Mouse (Mus musculus) frontal cortex, adult 2 months (tissue): ENCODE data around the gene Naa60. TPM values are rescaled to one million over a fixed set of nuclear protein-coding genes. Genes with fewer than 3 reads are reported as not detected.

Experiments
- DNase-seq, 2 experiments: peaks; one replicate each; pipeline ENCODE4 v3.0.0; 2022; ENCODE audit warnings: low spot score in 1 of 2; ENCODE audit errors: extremely low spot score in 1 of 2
- polyA plus RNA-seq: library from polyadenylated mRNA; depleted of rRNA; stranded (reverse); fragments of >200 nt; gene quantifications from 2 replicates; pipeline ENCODE4 v1.2.3, GENCODE M21; 2012

Gene Naa60
- polyA plus RNA-seq, 1 experiment = 114 TPM

DNA sequence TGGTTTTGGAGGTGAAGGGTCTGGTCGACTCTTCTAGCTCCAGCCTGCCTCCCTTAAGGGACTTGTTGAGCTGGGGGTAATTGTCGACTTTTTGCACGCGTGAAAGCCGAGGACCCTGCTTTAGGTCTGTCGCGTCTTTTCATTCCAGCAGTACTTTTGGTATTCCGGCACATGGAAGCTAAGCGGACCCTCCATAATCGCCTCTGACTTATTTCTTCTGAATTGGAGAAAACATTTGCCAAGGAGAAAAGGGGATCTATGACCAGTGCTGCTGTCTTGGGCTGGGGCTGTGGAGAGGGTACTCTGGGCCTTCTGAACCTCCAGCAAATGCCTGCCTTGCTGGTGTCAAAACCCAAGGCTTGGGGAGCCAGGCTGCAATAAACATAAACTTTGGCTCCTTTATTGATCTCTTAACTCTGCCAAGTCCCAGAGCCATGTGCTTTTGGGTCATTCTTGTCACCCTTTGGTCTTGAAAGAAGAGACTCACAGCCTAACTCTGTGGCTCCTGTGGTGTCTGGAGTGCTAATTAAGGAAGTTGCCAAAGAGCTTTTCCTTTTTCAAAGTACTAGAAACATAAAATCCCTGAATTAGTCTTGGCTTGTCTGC lies 13.0 kb downstream of the Naa60 start:
- peak in 1 of 2 experiments; percentile 25 for DNase-seq

DNA sequence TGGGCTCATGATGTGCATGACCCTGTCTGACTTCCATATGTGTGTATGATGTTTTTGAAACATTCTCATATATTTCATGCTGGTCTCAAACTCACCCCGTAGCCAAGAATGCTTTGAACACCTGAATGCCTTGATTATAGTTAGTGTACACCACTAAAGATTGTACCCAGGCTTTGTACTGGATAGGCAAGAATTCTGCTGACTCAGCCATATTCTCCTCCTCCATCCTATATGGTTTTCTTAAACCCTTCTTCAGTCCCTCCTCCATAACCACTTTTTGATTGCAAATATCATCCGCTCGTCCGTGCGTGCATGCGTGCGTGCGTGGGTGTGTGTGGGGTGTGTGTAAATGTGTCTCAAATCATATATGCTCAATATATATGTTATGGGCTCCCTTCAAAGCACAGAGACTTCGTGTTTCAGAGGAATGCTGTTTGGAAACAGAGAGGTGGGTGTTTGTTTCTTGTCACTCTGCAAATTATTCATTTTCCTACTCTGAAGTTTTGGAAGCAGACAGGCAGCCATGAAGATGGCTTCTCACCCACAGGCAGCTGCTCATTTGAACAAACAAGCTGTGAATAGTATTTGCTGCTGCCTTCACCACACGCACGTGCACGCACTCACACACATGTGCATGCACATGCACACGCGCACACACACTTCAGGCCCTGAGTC lies 19.6 kb downstream of the Naa60 start:
- DNase-seq = peak in 1 of 2 experiments; percentile 39

DNA sequence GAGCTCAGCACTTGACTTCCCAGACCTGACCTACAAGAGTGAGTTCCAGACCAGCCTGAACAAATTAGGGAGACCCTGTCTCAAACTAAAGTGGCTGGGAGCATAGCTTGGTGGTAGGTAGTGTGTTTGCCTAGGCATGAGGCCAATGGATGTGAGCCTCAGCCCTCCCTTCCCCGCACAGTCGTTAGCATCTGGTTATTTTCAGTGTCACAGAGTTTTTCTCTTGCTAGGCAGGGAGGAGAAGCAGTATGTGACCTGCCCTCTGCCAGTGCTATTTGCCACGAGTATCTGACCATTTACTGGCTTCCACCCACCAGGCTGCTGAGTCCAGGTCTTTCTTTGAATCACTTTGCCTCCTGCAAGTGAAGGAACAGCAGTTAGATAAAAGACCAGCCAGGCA lies 21.6 kb downstream of the Naa60 start:
- no peak for DNase-seq

DNA sequence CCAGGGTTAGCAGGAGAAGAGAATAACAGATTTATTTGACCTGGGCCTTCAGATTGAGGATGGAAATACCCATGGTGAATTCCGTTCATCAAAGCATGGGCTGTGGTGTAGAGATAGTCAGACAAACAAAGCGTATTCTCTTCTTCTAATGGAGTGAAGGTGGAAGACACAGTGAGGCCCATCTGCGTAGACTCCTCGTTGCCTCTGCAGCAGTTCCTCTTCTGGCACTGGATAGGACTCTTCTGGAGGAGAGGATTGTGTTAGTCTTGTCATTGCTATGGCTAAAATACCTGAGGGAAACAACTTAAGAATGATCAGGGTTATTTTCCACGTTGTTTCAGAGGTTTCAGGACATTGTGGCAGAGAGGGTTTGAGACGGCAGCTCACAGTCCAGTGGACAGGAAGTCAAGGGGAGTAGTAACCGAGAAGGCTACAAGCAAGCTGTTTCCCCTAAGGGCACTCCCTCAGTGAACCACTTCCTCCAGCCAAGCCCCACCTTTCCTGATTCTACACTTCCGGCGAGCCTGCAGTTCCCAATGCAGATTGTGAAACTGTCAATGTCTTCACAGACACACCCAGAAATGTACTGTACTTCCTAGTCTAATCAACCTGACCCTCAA lies 23.1 kb downstream of the Naa60 start:
- DNase-seq = no peak

DNA sequence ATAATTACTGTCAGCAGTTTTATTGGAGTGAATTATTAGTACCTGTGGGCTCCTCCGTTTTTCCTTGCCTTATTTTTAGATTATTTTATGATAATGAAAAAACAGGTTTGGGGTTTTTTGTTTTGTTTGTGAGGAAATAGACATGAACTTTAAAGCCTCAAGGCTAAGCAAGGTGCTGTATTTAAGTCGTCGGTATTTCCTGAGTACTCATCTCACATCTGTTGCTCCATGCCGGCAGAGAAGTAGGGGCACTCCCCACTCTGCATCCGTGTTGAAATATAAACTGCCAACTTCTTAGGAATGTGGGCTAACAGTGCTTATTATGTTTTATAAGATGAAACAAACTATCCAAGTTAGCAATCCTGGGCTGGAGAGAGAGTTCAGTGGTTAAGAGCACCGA lies 23.9 kb downstream of the Naa60 start:
- DNase-seq = no peak

DNA sequence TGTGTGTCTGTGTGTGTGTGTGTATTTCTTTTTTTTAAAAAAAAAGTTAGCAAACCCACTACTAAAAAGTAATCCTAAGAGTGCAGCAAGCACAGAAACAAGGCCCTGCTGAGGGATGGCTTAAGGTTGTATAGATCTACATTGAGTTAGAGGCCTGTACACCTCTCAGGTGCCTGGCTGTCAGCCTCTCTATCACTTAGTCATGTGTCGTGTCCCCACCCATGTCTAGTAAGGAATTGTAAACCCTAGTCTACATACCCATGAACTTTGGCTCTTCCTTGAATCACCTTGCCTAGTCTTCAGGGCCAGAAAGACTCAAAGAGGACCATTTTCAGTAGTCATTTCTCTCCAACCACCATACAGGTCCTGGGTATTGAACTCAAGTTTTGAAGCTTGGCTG lies 24.4 kb downstream of the Naa60 start:
- no peak for DNase-seq

DNA sequence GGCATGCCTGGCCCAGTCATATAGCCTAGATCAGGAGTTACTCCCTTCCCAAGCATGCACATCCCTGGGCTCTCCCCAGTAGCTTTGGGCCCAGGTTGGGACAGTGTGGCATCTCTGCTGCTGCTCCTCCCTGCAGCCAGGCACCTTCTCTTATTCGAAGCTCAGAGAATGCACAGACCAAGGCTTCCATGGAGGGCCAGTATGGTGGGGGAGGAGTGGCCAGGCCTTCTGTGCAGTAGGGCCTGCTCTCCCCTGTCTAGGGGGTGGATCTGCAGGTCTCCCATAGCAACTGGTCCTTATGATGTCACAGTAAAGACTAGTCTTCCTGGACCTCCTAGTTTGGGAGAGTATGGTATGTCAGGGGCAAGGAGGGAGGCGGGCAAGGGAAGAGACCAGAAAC lies 35.3 kb downstream of the Naa60 start:
- no peak for DNase-seq

DNA sequence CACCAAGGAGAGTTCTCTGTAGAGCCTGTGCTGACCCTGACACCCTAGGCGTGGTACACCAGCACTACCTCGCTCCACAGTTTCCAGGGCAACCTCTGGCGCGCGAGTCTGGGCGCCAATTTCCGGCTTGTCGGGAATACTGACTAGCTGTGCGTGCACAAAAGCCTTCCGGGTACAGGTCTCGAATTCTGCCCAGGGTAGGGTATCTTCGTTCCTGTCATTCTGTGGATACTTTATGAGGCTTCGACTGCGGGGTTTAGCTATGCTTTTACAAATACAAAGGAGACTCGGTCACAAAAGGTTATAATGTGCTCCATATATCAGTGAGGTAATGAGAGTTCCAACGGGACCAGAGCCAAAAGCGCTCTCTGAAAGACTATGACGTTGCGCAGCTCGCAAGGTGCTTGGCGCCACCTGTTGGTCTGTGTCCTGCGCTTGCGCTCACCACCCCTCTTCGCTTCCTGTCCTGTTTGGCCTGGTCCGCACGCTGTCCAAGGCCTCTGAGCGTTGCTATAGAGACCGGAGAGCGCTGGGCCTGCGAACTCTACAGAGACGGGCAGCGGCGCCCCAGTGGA lies 36.4 kb downstream of the Naa60 start, which contains the start of the genes 1700037C18Rik and Cluap1:
TSS of gene 1700037C18Rik (minus strand) at position 153 of the 575 bp plus-strand sequence.
TSS of gene Cluap1 (plus strand) at position 265 of the 575 bp plus-strand sequence.
- peak; percentile 90 to 95 for DNase-seq

DNA sequence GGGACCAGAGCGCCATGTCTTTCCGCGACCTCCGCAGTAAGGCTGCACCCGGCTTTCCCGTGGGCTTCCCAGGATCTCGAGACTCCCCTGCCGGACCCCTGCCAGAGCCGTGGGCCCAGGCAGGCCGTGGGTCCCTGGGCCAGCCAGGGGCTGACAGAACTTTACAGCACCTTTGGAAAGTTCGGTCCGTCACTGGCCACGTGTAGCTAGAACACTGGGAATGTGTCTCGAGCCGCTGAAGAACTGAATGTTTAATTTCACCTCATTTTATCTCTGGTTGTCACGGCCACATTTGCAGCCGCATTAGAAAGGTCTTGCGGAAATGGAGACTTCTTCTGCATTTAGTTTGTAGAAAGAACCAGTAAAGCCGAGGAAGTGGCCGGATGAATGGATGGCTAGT lies 36.9 kb downstream of the Naa60 start:
- peak in 1 of 2 experiments; percentile 16 for DNase-seq

DNA sequence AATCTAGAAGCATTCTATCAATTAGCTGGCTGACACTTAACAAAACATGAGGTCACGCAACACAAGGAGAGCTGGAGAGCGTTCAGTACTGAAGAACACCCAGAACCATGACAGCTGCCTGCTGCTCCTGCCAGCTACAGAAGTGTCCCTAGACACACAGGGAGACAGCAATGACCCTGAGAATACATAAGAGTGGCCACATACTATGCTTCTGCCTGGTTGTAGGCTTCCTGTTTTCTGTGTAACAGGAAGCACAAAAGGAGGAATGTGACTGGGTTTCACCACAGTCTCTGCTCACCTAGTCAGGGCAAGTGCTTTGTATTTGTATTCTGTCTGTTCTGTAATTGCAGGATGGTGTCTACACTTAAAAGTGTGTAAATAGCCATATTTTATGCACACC lies 48.6 kb downstream of the Naa60 start:
- DNase-seq = no peak

DNA sequence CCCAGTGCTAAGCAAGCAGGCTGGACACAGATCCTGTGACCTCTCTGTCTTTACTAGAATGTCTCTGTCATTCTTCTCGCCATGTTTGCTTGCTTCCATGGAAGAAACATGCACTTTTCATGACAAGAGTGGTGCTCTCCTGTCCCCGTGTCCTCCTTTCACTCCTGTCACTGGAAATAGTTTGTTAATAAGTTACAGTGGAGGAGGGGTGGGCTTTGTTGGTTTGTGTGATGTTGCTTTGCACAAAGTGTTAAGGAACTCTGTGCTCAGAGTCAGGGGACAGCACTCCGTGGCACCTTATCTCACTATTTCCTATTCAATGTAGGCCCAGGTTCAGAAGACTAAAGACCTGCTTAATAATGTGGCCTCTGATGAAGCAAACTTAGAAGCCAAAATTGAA lies 51.3 kb downstream of the Naa60 start:
- DNase-seq = no peak

DNA sequence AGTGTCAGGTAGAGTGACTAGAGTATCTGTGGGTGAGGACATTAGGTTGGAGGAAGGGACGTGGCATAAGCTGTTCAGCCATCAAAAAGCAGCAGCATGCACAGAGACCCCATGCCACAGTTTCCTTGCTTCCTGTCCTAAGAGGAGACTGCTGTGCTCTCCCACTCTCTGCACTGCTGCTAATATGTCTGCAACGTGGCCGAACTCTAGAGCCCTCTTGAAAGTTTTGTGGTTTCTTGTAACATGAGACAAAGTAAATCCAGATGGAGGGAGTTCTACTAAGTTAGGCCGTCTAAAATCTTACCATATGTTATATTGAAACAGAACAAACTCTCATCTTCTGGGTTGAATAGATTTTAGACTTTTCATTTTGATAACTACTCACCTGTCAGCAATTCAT lies 51.8 kb downstream of the Naa60 start:
- no peak for DNase-seq

DNA sequence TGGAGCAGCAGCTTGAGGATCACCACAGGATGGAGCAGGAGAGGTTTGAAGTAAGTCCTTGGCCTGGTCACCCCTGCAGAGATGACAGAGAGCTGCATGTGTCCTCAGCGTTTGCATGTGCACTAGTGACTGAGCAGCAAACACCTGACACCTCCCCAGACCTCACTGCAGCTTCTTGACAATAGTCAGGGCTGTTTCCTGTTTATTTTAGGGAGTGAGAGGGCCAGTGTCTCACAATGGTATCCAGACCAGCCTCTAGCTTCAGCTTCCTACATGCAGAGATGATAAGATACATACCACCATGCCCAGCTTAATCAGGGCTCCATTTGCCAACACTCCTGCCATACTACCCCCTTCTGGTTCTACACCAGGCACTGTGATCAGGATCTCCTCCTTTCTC lies 56.4 kb downstream of the Naa60 start:
- DNase-seq = no peak

DNA sequence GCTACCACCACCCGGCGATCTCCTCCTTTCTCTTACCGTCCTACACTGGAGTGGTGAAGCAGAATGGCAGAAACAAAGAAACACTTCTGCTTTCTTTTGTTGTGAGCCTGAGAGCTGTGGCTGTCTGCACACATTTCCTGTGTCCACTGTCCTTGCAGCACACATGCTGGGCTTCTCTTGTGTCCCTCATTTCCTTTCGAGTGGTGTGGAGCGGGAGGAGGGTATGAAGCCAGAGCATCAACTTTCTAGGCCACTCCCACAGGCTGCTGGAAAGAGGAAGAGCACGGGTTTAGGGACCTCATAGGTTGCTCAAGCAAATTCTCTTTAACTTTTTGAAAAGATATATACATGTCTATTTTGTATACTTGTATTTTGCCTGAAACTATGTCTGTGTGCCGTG lies 57.0 kb downstream of the Naa60 start:
- DNase-seq = no peak

DNA sequence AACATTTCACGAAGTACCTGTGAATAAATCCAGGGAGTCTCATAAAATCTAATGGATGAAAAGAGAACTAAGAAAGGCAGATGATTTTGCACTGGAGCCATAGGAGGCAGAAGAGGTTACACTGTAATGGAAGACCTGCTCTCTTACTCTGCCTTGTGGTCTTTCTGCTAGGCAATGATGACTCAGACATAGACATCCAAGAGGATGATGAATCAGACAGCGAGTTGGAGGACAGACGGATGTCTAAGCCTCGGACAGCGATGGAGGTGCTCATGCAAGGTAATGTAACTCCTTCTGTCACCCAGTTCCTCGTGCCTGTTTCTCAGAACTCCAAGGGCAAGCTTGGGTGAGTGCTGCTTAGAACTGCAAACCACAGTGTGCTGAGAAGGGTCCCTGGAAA lies 61.4 kb downstream of the Naa60 start:
- peak in 1 of 2 experiments; percentile 12 for DNase-seq

DNA sequence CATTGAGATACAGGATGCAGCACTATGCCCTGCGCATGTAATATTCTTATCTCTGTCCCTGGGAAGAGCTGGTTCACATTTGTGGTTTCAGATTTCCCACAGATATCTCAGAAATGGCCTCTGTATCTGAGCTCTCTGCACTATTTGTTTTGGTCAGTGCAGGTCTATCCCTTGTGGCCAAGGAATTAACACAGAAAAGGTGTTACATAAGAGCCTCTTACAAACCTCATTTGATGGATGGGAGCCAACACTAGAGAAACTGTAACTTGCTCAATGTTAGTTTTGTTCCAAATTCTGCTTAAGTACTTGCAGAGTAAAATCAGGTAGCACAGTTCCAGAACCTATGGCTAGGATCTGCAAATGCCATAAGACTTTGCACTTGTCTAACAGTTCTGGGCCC lies 61.9 kb downstream of the Naa60 start:
- no peak for DNase-seq

DNA sequence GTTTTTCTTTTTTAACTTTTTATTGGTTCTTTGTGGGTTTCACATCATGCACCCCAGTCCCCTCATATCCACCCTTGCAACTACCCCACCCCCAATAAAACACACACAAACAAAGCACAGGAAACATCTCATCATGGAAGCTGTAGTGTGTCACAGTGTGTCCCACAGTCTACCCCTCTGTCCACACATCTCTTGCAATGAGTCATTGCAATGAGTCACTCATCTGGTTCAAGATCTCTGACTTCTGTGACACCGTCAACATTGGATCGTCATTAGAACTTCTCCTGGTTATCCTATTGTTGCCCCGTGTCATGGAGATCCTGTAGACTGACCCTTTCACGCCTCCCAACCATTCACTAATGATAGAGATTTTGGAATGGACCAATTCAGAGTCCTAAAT lies 62.5 kb downstream of the Naa60 start:
- no peak for DNase-seq

DNA sequence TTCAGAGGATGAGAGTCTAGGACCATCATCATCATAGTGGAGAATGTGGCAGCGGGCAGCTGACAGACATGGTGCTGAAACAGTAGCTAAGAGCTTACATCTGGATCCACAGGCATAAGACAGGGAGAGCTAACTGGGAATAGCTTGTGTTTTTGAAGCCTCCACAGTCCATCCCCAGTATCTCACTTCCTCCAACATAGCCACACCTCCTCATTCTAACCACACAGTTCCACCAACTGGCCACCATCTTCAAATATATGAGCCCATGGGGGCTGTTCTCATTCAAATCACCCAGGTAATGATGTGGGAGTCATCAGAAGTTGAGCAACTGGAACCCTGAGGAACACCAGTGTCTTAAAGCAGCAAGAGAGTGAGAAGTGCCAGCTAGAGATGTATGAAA lies 79.0 kb downstream of the Naa60 start:
- DNase-seq = no peak
